Mouse (Mus musculus): ENCODE measurements around the gene Ctsg. TPM values are rescaled to one million over a fixed set of nuclear protein-coding genes. Genes with fewer than 3 reads are reported as not detected.
"Not testable (repeated sequence)": the region's sequence is repeated elsewhere in the genome, so short reads cannot be mapped to it uniquely, and the experiment has no call there.

Gene Ctsg
- polyA plus RNA-seq, 1 experiment from 2014 or later = not detected

- Histone ChIP-seq H3K9ac (no peak overlapping the region), H3K27ac (no peak overlapping the region), H3K36me3 (no peaks in the 10 kb centered on the region), H3K4me1 (no peaks in the 10 kb centered on the region), H3K27me3 (replicated peaks) (no peaks in the 10 kb centered on the region), H3K4me2 (replicated peaks) (no peak overlapping the region), H3K4me3 (no peak overlapping the region), H3K9me3 (no peaks in the 10 kb centered on the region)
- 78% methylated on average over 2 of the region's 2 CpGs for WGBS
- ATAC-seq (ENCODE audit: low FRiP score, low read depth) = no peak
Observed at GRCm38 (mm10) chr14:56093353-56093752, 9.0 kb downstream of the Ctsg start.

- Histone ChIP-seq H3K4me3 (no peak overlapping the region), H3K9ac (no peak overlapping the region), H3K4me1 (no peaks in the 10 kb centered on the region), H3K4me2 (replicated peaks) (no peak overlapping the region), H3K9me3 (no peaks in the 10 kb centered on the region), H3K27me3 (replicated peaks) (no peaks in the 10 kb centered on the region), H3K36me3 (no peaks in the 10 kb centered on the region), H3K27ac (no peak overlapping the region)
- 78% methylated on average over 3 of the region's 3 CpGs for WGBS
- ATAC-seq (ENCODE audit: low FRiP score, low read depth) = no peak
Observed at GRCm38 (mm10) chr14:56086711-56087110, 15.7 kb downstream of the Ctsg start.

GRCm38 (mm10) chr14:56085167-56085566 lies 17.2 kb downstream of the Ctsg start, which contains the start of gene Mcpt8:
Gene Mcpt8 (minus strand): TSS chr14:56085273.
- no peak within 1 kb of the TSS for H3K9ac ChIP-seq
- no peak within 1 kb of the TSS for H3K27ac ChIP-seq
- no peaks in the 10 kb centered on the region for H3K9me3 ChIP-seq
- H3K36me3 ChIP-seq = no peaks in the 10 kb centered on the region
- H3K4me1 ChIP-seq = no peaks in the 10 kb centered on the region
- WGBS = 98% methylated on average over 2 of the region's 2 CpGs
- no peak for ATAC-seq (ENCODE audit: low FRiP score, low read depth)
- no peaks in the 10 kb centered on the region for H3K27me3 ChIP-seq (replicated peaks)
- H3K4me3 ChIP-seq = no peak within 1 kb of the TSS
- H3K4me2 ChIP-seq (replicated peaks) = no peak within 1 kb of the TSS

- 80% methylated on average over 4 of the region's 4 CpGs for WGBS
- no peak overlapping the region for H3K4me2 ChIP-seq (replicated peaks)
- H3K27me3 ChIP-seq (replicated peaks) = no peaks in the 10 kb centered on the region
- no peaks in the 10 kb centered on the region for H3K9me3 ChIP-seq
- no peaks in the 10 kb centered on the region for H3K4me1 ChIP-seq
- no peak overlapping the region for H3K4me3 ChIP-seq
- H3K27ac ChIP-seq = no peak overlapping the region
- no peak overlapping the region for H3K9ac ChIP-seq
- ATAC-seq (ENCODE audit: low FRiP score, low read depth) = no peak
- H3K36me3 ChIP-seq = no peaks in the 10 kb centered on the region
Observed at GRCm38 (mm10) chr14:56082016-56082415, 20.4 kb downstream of the Ctsg start.

- not testable (repeated sequence) for H3K27me3 ChIP-seq (replicated peaks); H3K4me2 ChIP-seq (replicated peaks); H3K9ac ChIP-seq; H3K9me3 ChIP-seq; H3K4me1 ChIP-seq; H3K36me3 ChIP-seq; H3K4me3 ChIP-seq; ATAC-seq (ENCODE audit: low FRiP score, low read depth); H3K27ac ChIP-seq
- 77% methylated on average over 3 of the region's 3 CpGs for WGBS
Observed at GRCm38 (mm10) chr14:56062213-56062612, 40.2 kb downstream of the Ctsg start, which contains the start of gene Mcpt4. Gene Mcpt4 (minus strand): TSS chr14:56062313.

GRCm38 (mm10) chr14:56057722-56058121 lies 44.7 kb downstream of the Ctsg start:
- H3K9me3 ChIP-seq = no peaks in the 10 kb centered on the region
- H3K27ac ChIP-seq = no peak overlapping the region
- no peak for ATAC-seq (ENCODE audit: low FRiP score, low read depth)
- H3K36me3 ChIP-seq = no peaks in the 10 kb centered on the region
- H3K4me2 ChIP-seq (replicated peaks) = no peak overlapping the region
- no peak overlapping the region for H3K9ac ChIP-seq
- no peak overlapping the region for H3K4me3 ChIP-seq
- H3K27me3 ChIP-seq (replicated peaks) = no peaks in the 10 kb centered on the region
- H3K4me1 ChIP-seq = no peaks in the 10 kb centered on the region
- 82% methylated on average over 4 of the region's 4 CpGs for WGBS

- Histone ChIP-seq H3K9me3 (no peaks in the 10 kb centered on the region), H3K4me3 (no peak overlapping the region), H3K27ac (no peak overlapping the region), H3K36me3 (no peaks in the 10 kb centered on the region), H3K4me1 (no peaks in the 10 kb centered on the region), H3K27me3 (replicated peaks) (no peaks in the 10 kb centered on the region), H3K9ac (no peak overlapping the region), H3K4me2 (replicated peaks) (no peak overlapping the region)
- WGBS = 88% methylated on average over 3 of the region's 3 CpGs
- ATAC-seq (ENCODE audit: low FRiP score, low read depth) = no peak
Observed at GRCm38 (mm10) chr14:56055408-56055807, 47.0 kb downstream of the Ctsg start.

Small RNAs within 50 kb of the gene (microRNA-seq; reads per million reads assigned to microRNA genes)
- not detected for gene Mir6949

Other genes with a start within 250 kb of the Ctsg start
- gene Nynrin, start 248.6 kb downstream of the Ctsg start, polyA plus RNA-seq (2016; fragmentation: Nextera tagmentation; extraction: Ambion mirVana) = 19.7 and 21.5 TPM in 2 replicates
- gene Cbln3, start 218.2 kb downstream of the Ctsg start, polyA plus RNA-seq (2016; fragmentation: Nextera tagmentation; extraction: Ambion mirVana) = 0.25 and 0.28 TPM in 2 replicates
- gene Khnyn, start 217.6 kb downstream of the Ctsg start, polyA plus RNA-seq (2016; fragmentation: Nextera tagmentation; extraction: Ambion mirVana) = 18.3 and 19.7 TPM in 2 replicates
- 59.9 and 66.0 TPM in 2 replicates for gene Sdr39u1, start 202.3 kb downstream of the Ctsg start, polyA plus RNA-seq (2016; fragmentation: Nextera tagmentation; extraction: Ambion mirVana)
- gene Cma1, start 157.9 kb downstream of the Ctsg start, polyA plus RNA-seq (2016; fragmentation: Nextera tagmentation; extraction: Ambion mirVana) = not detected in 2 replicates
- not detected in 2 replicates for gene Cma2, start 151.6 kb downstream of the Ctsg start, polyA plus RNA-seq (2016; fragmentation: Nextera tagmentation; extraction: Ambion mirVana)
- gene Mcpt1, start 84.6 kb downstream of the Ctsg start, polyA plus RNA-seq (2016; fragmentation: Nextera tagmentation; extraction: Ambion mirVana) = not detected in 2 replicates
- not detected in 2 replicates for gene Mcpt9, start 72.1 kb downstream of the Ctsg start, polyA plus RNA-seq (2016; fragmentation: Nextera tagmentation; extraction: Ambion mirVana)
- not detected in 2 replicates for gene Mcpt2, start 60.5 kb downstream of the Ctsg start, polyA plus RNA-seq (2016; fragmentation: Nextera tagmentation; extraction: Ambion mirVana)
- not detected in 2 replicates for gene Mcpt4, start 40.3 kb downstream of the Ctsg start, polyA plus RNA-seq (2016; fragmentation: Nextera tagmentation; extraction: Ambion mirVana)
- gene Mcpt8, start 17.3 kb downstream of the Ctsg start, polyA plus RNA-seq (2016; fragmentation: Nextera tagmentation; extraction: Ambion mirVana) = not detected in 2 replicates
- not detected in 2 replicates for gene Gzme, start 18.1 kb upstream of the Ctsg start, polyA plus RNA-seq (2016; fragmentation: Nextera tagmentation; extraction: Ambion mirVana)
- gene Gzmd, start 30.0 kb upstream of the Ctsg start, polyA plus RNA-seq (2016; fragmentation: Nextera tagmentation; extraction: Ambion mirVana) = not detected in 2 replicates
- gene Gzmg, start 57.0 kb upstream of the Ctsg start, polyA plus RNA-seq (2016; fragmentation: Nextera tagmentation; extraction: Ambion mirVana) = not detected in 2 replicates
- not detected in 2 replicates for gene Gzmn, start 72.0 kb upstream of the Ctsg start, polyA plus RNA-seq (2016; fragmentation: Nextera tagmentation; extraction: Ambion mirVana)
- not detected in 2 replicates for gene Gzmf, start 108.8 kb upstream of the Ctsg start, polyA plus RNA-seq (2016; fragmentation: Nextera tagmentation; extraction: Ambion mirVana)
- gene Gzmc, start 132.1 kb upstream of the Ctsg start, polyA plus RNA-seq (2016; fragmentation: Nextera tagmentation; extraction: Ambion mirVana) = not detected in 2 replicates
- gene Gzmb, start 159.7 kb upstream of the Ctsg start, polyA plus RNA-seq (2016; fragmentation: Nextera tagmentation; extraction: Ambion mirVana) = not detected in 2 replicates